Mouse (Mus musculus) kidney, embryonic 15.5 days (tissue): ENCODE results near the gene Adarb1. TPM values are rescaled to one million over a fixed set of nuclear protein-coding genes. Genes with fewer than 3 reads are reported as not detected.

ENCODE experiments used
- ATAC-seq: fragments of 200-750 bp; cut with Nextera tagmentation; replicated peaks from 2 replicates; pipeline ENCODE4 v1.8.0; 2017; ENCODE audit warnings: moderate TSS enrichment; ENCODE audit not compliant: low FRiP score
- H3K27ac ChIP-seq: fragments of 300-500 bp; sonication (generic); 2 replicates; pipeline ENCODE4 v1.5.1; 2015; ENCODE audit warnings: mild to moderate bottlenecking, inconsistent platforms
- H3K27me3 ChIP-seq: fragments of 300-500 bp; sonication (generic); 2 replicates; pipeline ENCODE4 v1.6.1; 2015; ENCODE audit warnings: inconsistent platforms
- H3K36me3 ChIP-seq: fragments of 300-500 bp; sonication (generic); 2 replicates; pipeline ENCODE4 v1.6.1; 2015; ENCODE audit warnings: inconsistent platforms
- H3K4me1 ChIP-seq: fragments of 300-500 bp; sonication (generic); 2 replicates; pipeline ENCODE4 v1.6.1; 2015; ENCODE audit warnings: inconsistent platforms
- H3K4me2 ChIP-seq: fragments of 300-500 bp; sonication (generic); 2 replicates; pipeline ENCODE4 v1.6.1; 2015; ENCODE audit warnings: moderate library complexity, mild to moderate bottlenecking, inconsistent platforms
- H3K4me3 ChIP-seq: fragments of 300-500 bp; sonication (generic); replicated peaks from 2 replicates; pipeline ENCODE4 v1.5.1; 2015; ENCODE audit warnings: mild to moderate bottlenecking, inconsistent platforms
- H3K9ac ChIP-seq: fragments of 300-500 bp; sonication (generic); 2 replicates; pipeline ENCODE4 v1.6.1; 2015; ENCODE audit warnings: mild to moderate bottlenecking, inconsistent platforms
- H3K9me3 ChIP-seq: fragments of 300-500 bp; sonication (generic); replicated peaks from 2 replicates; pipeline ENCODE4 v1.6.1; 2016; ENCODE audit warnings: inconsistent platforms
- WGBS: fragments of 180-500 bp; shearing (Covaris S2); methylation state at CpG from one replicate; pipeline ENCODE4 v1.1.7; 2015; ENCODE audit warnings: mixed read lengths; 5-methylcytosine and 5-hydroxymethylcytosine counted together
- polyA plus RNA-seq: library from polyadenylated mRNA; unstranded; fragments of >200 nt; fragmentation: Nextera tagmentation; extraction: Ambion mirVana; gene quantifications from 2 replicates; pipeline ENCODE4 v1.2.1, GENCODE M21; 2015

The Adarb1 gene
- polyA plus RNA-seq, 1 experiment from 2014 or later = 6.4 TPM

DNA sequence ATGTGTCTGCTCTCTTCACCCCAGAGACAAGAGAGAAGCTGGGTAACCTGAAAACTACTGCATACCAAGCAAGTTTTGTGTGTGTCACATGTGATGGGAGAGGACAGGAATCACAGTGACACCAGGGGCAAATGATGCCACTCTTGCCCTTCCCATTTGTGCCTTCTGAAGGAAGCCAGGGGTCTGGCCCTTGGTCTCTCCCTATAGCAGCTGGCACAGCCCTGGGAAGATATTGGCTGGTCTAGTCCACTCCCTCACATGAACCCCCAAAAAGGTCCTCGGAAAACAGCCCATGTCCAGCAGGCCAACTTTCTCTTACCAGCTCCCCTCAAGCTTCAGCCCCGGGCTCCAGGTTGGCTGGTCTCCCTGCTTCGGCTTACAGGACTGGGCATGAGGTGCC lies 113.7 kb downstream of the Adarb1 start:
- Histone ChIP-seq H3K36me3 (no peaks in the 10 kb centered on the region), H3K4me2 (no peak overlapping the region), H3K9ac (no peak overlapping the region), H3K4me3 (no peak overlapping the region), H3K27me3 (no peaks in the 10 kb centered on the region), H3K27ac (peak overlapping the region; percentile 32; the same call in 1 of the 2 replicates), H3K9me3 (no peaks in the 10 kb centered on the region), H3K4me1 (peaks cover 17% of the 10 kb centered on the region)
- 64% methylated on average over 3 of the region's 3 CpGs for WGBS
- no peak for ATAC-seq

- Histone ChIP-seq H3K27ac (no peak overlapping the region), H3K36me3 (no peaks in the 10 kb centered on the region), H3K9ac (no peak overlapping the region), H3K27me3 (no peaks in the 10 kb centered on the region), H3K9me3 (no peaks in the 10 kb centered on the region), H3K4me1 (peaks cover 11% of the 10 kb centered on the region; the same call in 1 of the 2 replicates), H3K4me3 (no peak overlapping the region), H3K4me2 (no peak overlapping the region)
- ATAC-seq = no peak
- 83% methylated on average over 4 of the region's 4 CpGs for WGBS
Measured at GRCm38 (mm10) chr10:77300934-77301297, 117.2 kb downstream of the Adarb1 start.

DNA sequence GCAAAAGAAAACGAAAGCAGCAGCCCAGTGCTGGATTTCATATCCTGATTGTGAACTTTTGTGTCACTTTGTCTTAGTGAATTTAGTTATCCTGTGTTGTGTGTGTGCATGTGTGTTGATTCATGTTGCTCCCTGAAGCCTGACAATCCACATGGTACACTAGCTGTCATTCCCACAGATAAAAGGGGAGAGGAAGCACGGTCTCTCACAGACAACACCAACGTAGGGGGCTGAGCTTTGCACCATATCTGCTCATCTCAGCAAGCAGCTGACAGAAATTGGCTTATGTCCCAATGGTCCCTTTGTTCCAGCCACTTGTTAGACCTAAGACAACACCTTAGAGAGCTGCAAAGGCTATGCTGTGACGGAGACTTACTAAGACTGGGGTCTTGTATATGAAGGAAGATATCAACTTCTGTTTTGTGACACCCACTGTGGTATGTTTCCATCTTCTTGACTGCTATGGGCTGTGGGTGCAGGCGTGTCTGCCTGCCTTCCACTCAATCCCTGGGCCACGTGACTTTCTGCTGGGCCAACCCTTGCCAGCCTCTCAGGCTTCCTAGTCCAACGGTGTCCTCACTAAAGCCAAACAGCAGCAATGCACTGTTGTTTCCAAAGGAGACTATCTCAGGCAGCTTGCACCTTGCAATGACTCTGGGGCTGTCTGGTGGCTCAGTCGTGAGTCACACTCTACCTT lies 117.7 kb downstream of the Adarb1 start:
- Histone ChIP-seq H3K4me1 (peaks cover 8% of the 10 kb centered on the region; the same call in 1 of the 2 replicates), H3K9me3 (no peaks in the 10 kb centered on the region), H3K9ac (no peak overlapping the region), H3K27ac (no peak overlapping the region), H3K36me3 (no peaks in the 10 kb centered on the region), H3K4me3 (no peak overlapping the region), H3K4me2 (no peak overlapping the region), H3K27me3 (no peaks in the 10 kb centered on the region)
- ATAC-seq = no peak
- 82% methylated on average over 8 of the region's 8 CpGs for WGBS

GRCm38 (mm10) chr10:77299194-77299593 lies 118.9 kb downstream of the Adarb1 start:
- Histone ChIP-seq H3K4me3 (no peak overlapping the region), H3K4me2 (no peak overlapping the region), H3K9ac (no peak overlapping the region), H3K27ac (no peak overlapping the region), H3K9me3 (no peaks in the 10 kb centered on the region), H3K27me3 (no peaks in the 10 kb centered on the region), H3K4me1 (peaks cover under 1% of the 10 kb centered on the region; the same call in 1 of the 2 replicates), H3K36me3 (peaks cover 8% of the 10 kb centered on the region; the same call in 1 of the 2 replicates)
- WGBS = 75% methylated on average over 2 of the region's 2 CpGs
- ATAC-seq = no peak

- no peaks in the 10 kb centered on the region for H3K4me1 ChIP-seq
- no peak overlapping the region for H3K4me2 ChIP-seq
- no peaks in the 10 kb centered on the region for H3K9me3 ChIP-seq
- no peak overlapping the region for H3K9ac ChIP-seq
- WGBS = 67% methylated on average over 8 of the region's 8 CpGs
- H3K4me3 ChIP-seq = no peak overlapping the region
- ATAC-seq = no peak
- no peak overlapping the region for H3K27ac ChIP-seq
- peaks cover 8% of the 10 kb centered on the region; the same call in 1 of the 2 replicates for H3K36me3 ChIP-seq
- H3K27me3 ChIP-seq = no peaks in the 10 kb centered on the region
Measured at GRCm38 (mm10) chr10:77298621-77299020, 119.4 kb downstream of the Adarb1 start.

- H3K27me3 ChIP-seq = no peaks in the 10 kb centered on the region
- WGBS = 93% methylated on average over 12 of the region's 12 CpGs
Measured at GRCm38 (mm10) chr10:77294691-77295090, 123.4 kb downstream of the Adarb1 start.

DNA sequence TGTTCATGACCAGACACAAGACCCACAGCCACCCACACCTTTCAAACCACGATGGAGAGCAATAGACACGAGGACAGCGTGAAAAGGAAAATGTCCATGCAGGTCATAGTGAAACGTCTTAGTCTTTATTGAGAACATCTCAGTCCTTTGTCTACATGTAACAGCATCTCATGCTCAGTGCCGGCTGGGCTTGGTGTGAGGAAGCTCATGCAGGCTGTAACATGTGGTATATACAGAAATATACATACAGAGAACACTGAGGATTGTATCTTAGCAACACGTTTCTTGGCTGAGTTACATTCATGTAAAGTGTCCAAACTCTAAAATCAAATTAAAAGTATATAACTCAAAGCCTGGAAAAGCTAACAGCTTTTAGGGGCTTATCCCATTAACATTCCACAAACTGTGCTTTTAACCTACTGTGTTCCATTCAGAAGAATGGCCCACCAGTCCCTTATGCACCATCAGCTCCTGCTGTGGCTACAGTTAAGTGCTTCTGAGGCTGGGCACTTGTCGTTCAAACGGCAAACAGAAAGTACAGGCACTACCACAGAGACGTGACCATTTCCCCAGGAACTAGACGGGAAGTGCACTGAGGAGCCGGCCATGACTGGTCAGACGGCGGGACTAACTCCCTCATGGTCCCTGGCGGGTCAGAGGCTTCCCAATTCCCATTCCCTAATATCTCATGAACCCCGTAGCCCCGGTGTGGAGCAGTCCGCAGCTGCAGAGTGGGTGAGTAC lies 127.3 kb downstream of the Adarb1 start:
- H3K36me3 ChIP-seq = peaks cover 8% of the 10 kb centered on the region; the same call in 1 of the 2 replicates
- no peak overlapping the region for H3K4me2 ChIP-seq
- H3K4me1 ChIP-seq = no peaks in the 10 kb centered on the region
- WGBS = 78% methylated on average over 17 of the region's 17 CpGs
- ATAC-seq = no peak
- no peaks in the 10 kb centered on the region for H3K27me3 ChIP-seq
- no peaks in the 10 kb centered on the region for H3K9me3 ChIP-seq
- no peak overlapping the region for H3K27ac ChIP-seq
- no peak overlapping the region for H3K9ac ChIP-seq
- no peak overlapping the region for H3K4me3 ChIP-seq

More at GRCm38 (mm10) chr10:77294691-77295090, 123.4 kb downstream of the Adarb1 start:
- no peak overlapping the region for H3K4me2 ChIP-seq
- H3K9me3 ChIP-seq = no peaks in the 10 kb centered on the region
- H3K4me1 ChIP-seq = no peaks in the 10 kb centered on the region
- H3K9ac ChIP-seq = no peak overlapping the region
- no peak for ATAC-seq
- H3K4me3 ChIP-seq = no peak overlapping the region
- H3K36me3 ChIP-seq = peaks cover 8% of the 10 kb centered on the region; the same call in 1 of the 2 replicates
- no peak overlapping the region for H3K27ac ChIP-seq

DNA sequence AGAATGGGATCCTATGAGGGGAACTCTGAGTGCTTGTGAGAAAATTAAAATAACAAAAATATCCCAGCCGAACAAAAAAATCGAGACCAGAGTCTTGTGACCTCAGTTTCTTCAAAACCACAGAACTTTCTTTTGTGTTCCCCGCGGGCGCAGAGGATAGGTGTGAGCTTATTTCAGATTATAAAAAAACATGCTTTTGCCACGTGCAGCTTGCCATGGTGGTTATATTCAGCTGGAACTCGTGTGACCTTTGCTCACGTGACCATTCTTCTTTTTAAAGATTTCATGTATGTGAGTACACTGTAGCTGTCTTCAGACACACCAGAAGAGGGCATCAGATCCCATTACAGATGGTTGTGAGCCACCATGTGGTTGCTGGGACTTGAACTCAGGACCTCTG lies 128.5 kb downstream of the Adarb1 start:
- H3K4me1 ChIP-seq = no peaks in the 10 kb centered on the region
- H3K27ac ChIP-seq = no peak overlapping the region
- no peak overlapping the region for H3K9ac ChIP-seq
- ATAC-seq = no peak
- no peaks in the 10 kb centered on the region for H3K9me3 ChIP-seq
- no peak overlapping the region for H3K4me3 ChIP-seq
- H3K4me2 ChIP-seq = no peak overlapping the region
- no peaks in the 10 kb centered on the region for H3K27me3 ChIP-seq
- 82% methylated on average over 8 of the region's 8 CpGs for WGBS
- 0 out of 2 replicates have a peak, but pooled peaks cover under 1% of the 10 kb centered on the region for H3K36me3 ChIP-seq

GRCm38 (mm10) chr10:77288639-77289195 lies 129.4 kb downstream of the Adarb1 start:
- no peak overlapping the region for H3K27ac ChIP-seq
- H3K4me2 ChIP-seq = no peak overlapping the region
- no peak for ATAC-seq
- no peaks in the 10 kb centered on the region for H3K9me3 ChIP-seq
- H3K9ac ChIP-seq = no peak overlapping the region
- H3K4me1 ChIP-seq = no peaks in the 10 kb centered on the region
- H3K36me3 ChIP-seq = no peaks in the 10 kb centered on the region
- H3K27me3 ChIP-seq = no peaks in the 10 kb centered on the region
- H3K4me3 ChIP-seq = no peak overlapping the region
- WGBS = 40% methylated on average over 5 of the region's 5 CpGs

- no peak for ATAC-seq
- 86% methylated on average over 8 of the region's 8 CpGs for WGBS
- H3K4me1 ChIP-seq = no peaks in the 10 kb centered on the region
Measured at GRCm38 (mm10) chr10:77287626-77288025, 130.4 kb downstream of the Adarb1 start.

GRCm38 (mm10) chr10:77284832-77285231 lies 133.2 kb downstream of the Adarb1 start:
- Histone ChIP-seq H3K4me1 (no peaks in the 10 kb centered on the region), H3K27ac (no peak overlapping the region), H3K27me3 (no peaks in the 10 kb centered on the region), H3K9ac (no peak overlapping the region), H3K36me3 (no peaks in the 10 kb centered on the region), H3K4me3 (no peak overlapping the region), H3K4me2 (no peak overlapping the region), H3K9me3 (no peaks in the 10 kb centered on the region)
- WGBS = 63% methylated on average over 6 of the region's 6 CpGs
- ATAC-seq = no peak

More at GRCm38 (mm10) chr10:77287626-77288025, 130.4 kb downstream of the Adarb1 start:
- H3K9ac ChIP-seq = no peak overlapping the region
- no peak overlapping the region for H3K4me3 ChIP-seq
- H3K4me2 ChIP-seq = no peak overlapping the region
- no peaks in the 10 kb centered on the region for H3K27me3 ChIP-seq
- H3K9me3 ChIP-seq = no peaks in the 10 kb centered on the region
- no peaks in the 10 kb centered on the region for H3K36me3 ChIP-seq
- H3K27ac ChIP-seq = no peak overlapping the region

DNA sequence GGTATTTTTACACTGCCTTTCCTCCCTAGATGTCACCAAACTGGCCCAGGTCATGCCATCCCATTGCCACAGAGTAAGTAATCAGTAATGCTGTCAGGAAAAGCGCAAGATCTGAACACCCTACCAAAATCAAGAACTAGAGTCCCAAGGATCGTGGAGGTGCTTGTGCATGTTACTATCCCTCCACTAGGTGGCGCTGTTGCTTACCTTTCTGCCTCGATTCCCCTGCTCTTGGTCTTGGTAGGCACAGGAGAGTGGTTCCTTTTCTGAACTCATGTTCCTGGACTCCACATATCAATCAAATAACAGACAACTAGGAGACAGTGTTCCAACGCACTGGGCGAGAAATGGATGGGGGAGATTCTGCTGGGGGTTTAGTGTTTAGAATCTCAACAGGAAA lies 135.2 kb downstream of the Adarb1 start:
- Histone ChIP-seq H3K27ac (no peak overlapping the region), H3K36me3 (no peaks in the 10 kb centered on the region), H3K27me3 (no peaks in the 10 kb centered on the region), H3K4me1 (no peaks in the 10 kb centered on the region), H3K4me2 (no peak overlapping the region), H3K9ac (no peak overlapping the region), H3K4me3 (no peak overlapping the region), H3K9me3 (no peaks in the 10 kb centered on the region)
- ATAC-seq = no peak
- WGBS = 18% methylated on average over 6 of the region's 6 CpGs
